Mouse (Mus musculus) heart, embryonic 16.5 days (tissue): Measurements from ENCODE around the gene Zfp622. TPM values are rescaled to one million over a fixed set of nuclear protein-coding genes. Genes with fewer than 3 reads are reported as not detected.
A peak's percentile ranks its signal among the peaks of the same experiment; 100 is the strongest.
"Not testable (repeated sequence)": the region's sequence is repeated elsewhere in the genome, so short reads cannot be mapped to it uniquely, and the experiment has no call there.

Source experiments
- ATAC-seq: fragments of 200-750 bp; cut with Nextera tagmentation; replicated peaks from 2 replicates; pipeline ENCODE4 v1.8.0; 2017; ENCODE audit warnings: moderate number of reproducible peaks; ENCODE audit not compliant: insufficient read depth, low FRiP score; ENCODE audit errors: extremely low read depth
- H3K27ac ChIP-seq: fragments of 300-500 bp; sonication (generic); 2 replicates; pipeline ENCODE4 v1.5.1; 2014; ENCODE audit warnings: mild to moderate bottlenecking, low read length, control low read depth, moderate library complexity
- H3K27me3 ChIP-seq: fragments of 300-500 bp; sonication (generic); 2 replicates; pipeline ENCODE4 v1.6.1; 2014; ENCODE audit warnings: low read length, mixed read lengths; ENCODE audit not compliant: control insufficient read depth, insufficient read depth
- H3K36me3 ChIP-seq: fragments of 300-500 bp; sonication (generic); 2 replicates; pipeline ENCODE4 v1.6.1; 2014; ENCODE audit not compliant: control insufficient read depth, insufficient read depth
- H3K4me1 ChIP-seq: fragments of 300-500 bp; sonication (generic); 2 replicates; pipeline ENCODE4 v1.6.1; 2014; ENCODE audit warnings: low read length, mixed read lengths; ENCODE audit not compliant: control insufficient read depth, insufficient read depth
- H3K4me2 ChIP-seq: fragments of 300-500 bp; sonication (generic); 2 replicates; pipeline ENCODE4 v1.6.1; 2014; ENCODE audit warnings: low read depth, mild to moderate bottlenecking, control low read depth, low read length
- H3K4me3 ChIP-seq: fragments of 300-500 bp; sonication (generic); 2 replicates; pipeline ENCODE4 v1.5.1; 2014; ENCODE audit warnings: mild to moderate bottlenecking, control low read depth, low read length
- H3K9ac ChIP-seq: fragments of 300-500 bp; sonication (generic); 2 replicates; pipeline ENCODE4 v1.6.1; 2014; ENCODE audit warnings: low read length, control low read depth
- H3K9me3 ChIP-seq: fragments of 300-500 bp; sonication (generic); replicated peaks from 2 replicates; pipeline ENCODE4 v1.6.1; 2016; ENCODE audit warnings: low read length; ENCODE audit not compliant: control insufficient read depth
- WGBS: fragments of 180-500 bp; shearing (Covaris S2); extraction: QIAGEN DNeasy Blood & Tissue Kit; methylation state at CpG from one replicate; pipeline ENCODE4 v1.1.7; 2014; 5-methylcytosine and 5-hydroxymethylcytosine counted together
- polyA plus RNA-seq: library from polyadenylated mRNA; unstranded; fragments of >200 nt; fragmentation: Nextera tagmentation; extraction: Ambion mirVana; gene quantifications from 2 replicates; pipeline ENCODE4 v1.2.1, GENCODE M21; 2015

The Zfp622 gene
- polyA plus RNA-seq, 1 experiment from 2014 or later = 16.8 TPM

DNA sequence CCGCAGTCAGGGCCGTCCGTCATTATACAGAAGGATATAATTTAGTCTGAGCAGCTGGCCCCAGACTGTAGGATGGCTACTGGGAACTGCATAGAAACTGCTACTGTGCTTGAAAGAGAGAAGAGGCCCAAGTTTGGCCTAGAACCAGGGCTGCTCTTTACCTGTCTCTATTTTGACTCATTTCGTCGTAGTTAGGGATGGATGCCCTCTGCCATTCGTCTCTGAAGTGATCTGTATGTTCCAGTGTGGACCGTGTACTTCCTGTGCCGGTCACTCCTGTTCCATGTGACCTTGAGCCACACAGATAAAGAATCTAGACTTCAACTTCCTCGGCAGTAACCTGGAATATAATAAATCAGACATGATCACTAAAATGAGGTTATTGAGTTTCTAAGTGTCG lies 26.5 kb upstream of the Zfp622 start:
- peak overlapping the region; percentile 50 for H3K27ac ChIP-seq
- peak overlapping the region; percentile 46; the same call in 1 of the 2 replicates for H3K9ac ChIP-seq
- no peaks in the 10 kb centered on the region for H3K36me3 ChIP-seq

DNA sequence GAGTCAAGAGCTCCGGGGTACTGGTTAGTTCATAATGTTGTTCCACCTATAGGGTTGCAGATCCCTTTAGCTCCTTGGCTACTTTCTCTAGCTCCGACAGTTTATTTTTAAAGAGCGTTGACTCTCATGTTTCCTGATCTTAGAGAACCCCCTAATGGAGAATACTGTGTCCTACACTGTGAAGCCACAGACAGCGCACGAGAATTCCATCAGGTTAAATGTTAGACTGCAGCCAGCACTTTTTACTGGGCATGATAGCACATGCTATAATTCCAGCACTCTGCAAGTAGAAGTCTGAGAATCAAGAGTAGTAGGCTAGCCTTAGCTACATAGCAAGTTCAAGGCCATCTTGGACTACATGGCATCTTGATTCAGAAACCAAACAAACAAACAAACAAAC lies 24.8 kb upstream of the Zfp622 start:
- Histone ChIP-seq H3K27ac (no peak overlapping the region), H3K4me1 (peaks cover 29% of the 10 kb centered on the region), H3K4me3 (no peak overlapping the region), H3K9ac (no peak overlapping the region), H3K36me3 (no peaks in the 10 kb centered on the region), H3K4me2 (no peak overlapping the region), H3K27me3 (no peaks in the 10 kb centered on the region), H3K9me3 (no peaks in the 10 kb centered on the region)
- ATAC-seq = peak; percentile 74
- 19% methylated on average over 5 of the region's 5 CpGs for WGBS

More for the DNA sequence above, 26.5 kb upstream of the Zfp622 start:
- peaks cover 25% of the 10 kb centered on the region for H3K4me1 ChIP-seq
- H3K4me3 ChIP-seq = no peak overlapping the region
- H3K4me2 ChIP-seq = no peak overlapping the region
- H3K27me3 ChIP-seq = no peaks in the 10 kb centered on the region
- 62% methylated on average over 10 of the region's 10 CpGs for WGBS
- no peak for ATAC-seq
- no peaks in the 10 kb centered on the region for H3K9me3 ChIP-seq

DNA sequence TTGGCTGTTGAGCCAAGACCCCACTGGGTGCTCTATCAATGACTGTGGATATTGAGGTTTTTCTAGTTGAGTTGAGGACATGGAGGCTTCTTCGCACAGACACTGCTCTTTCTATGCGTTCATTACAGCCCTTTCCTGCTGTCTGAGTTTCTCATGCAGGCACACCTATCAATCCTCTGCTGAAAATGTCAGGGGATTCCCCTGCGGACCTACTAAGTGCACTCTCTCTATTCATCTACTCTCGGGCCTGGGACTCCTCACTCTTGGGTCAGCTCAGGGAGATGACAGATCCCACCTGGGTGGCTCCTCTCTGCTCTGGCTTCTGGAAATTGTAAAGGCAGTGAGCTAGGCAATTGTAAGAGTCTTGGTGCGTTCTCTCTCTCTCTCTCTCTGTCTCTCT lies 23.9 kb upstream of the Zfp622 start:
- no peak overlapping the region for H3K27ac ChIP-seq
- H3K4me3 ChIP-seq = no peak overlapping the region
- no peaks in the 10 kb centered on the region for H3K9me3 ChIP-seq
- WGBS = 75% methylated on average over 5 of the region's 5 CpGs
- H3K36me3 ChIP-seq = 0 out of 2 replicates have a peak, but pooled peaks cover 3% of the 10 kb centered on the region
- H3K9ac ChIP-seq = no peak overlapping the region
- no peak overlapping the region for H3K4me2 ChIP-seq
- ATAC-seq = no peak
- peaks cover 22% of the 10 kb centered on the region for H3K4me1 ChIP-seq
- no peaks in the 10 kb centered on the region for H3K27me3 ChIP-seq

DNA sequence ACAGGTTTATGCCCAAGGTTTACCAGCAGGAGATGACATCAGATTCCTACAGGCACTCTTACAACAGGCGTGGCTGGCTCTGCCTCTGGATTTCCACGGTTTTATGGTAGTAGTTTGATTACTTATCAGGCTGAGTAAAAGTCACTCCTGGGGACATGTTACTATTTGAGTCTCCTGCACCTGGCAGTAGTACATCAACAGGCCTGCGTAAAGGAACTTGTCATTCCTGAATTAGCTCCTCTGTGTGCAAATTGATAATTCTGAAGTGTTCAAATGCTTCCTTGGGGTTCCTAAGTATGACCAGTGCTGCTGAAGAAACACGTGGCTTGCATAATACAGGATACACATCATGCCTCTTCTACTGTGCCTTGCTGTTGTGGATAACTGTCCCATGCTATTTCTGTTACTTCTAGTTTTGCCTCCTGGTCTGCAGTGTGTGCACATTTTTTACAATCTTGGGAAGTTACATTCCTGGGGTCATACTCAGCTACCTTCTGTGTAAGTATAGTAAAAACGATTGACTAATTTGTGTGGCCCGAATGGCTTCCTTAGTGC lies 17.9 kb upstream of the Zfp622 start:
- no peak; the same call in 1 of the 2 replicates for ATAC-seq
- no peak overlapping the region for H3K4me3 ChIP-seq
- peak overlapping the region; percentile 7; the same call in 1 of the 2 replicates for H3K27ac ChIP-seq
- no peaks in the 10 kb centered on the region for H3K9me3 ChIP-seq
- WGBS = 39% methylated on average over 6 of the region's 6 CpGs
- peaks cover 12% of the 10 kb centered on the region for H3K4me1 ChIP-seq
- no peaks in the 10 kb centered on the region for H3K27me3 ChIP-seq
- peaks cover 9% of the 10 kb centered on the region for H3K36me3 ChIP-seq
- no peak overlapping the region for H3K4me2 ChIP-seq
- H3K9ac ChIP-seq = no peak overlapping the region

DNA sequence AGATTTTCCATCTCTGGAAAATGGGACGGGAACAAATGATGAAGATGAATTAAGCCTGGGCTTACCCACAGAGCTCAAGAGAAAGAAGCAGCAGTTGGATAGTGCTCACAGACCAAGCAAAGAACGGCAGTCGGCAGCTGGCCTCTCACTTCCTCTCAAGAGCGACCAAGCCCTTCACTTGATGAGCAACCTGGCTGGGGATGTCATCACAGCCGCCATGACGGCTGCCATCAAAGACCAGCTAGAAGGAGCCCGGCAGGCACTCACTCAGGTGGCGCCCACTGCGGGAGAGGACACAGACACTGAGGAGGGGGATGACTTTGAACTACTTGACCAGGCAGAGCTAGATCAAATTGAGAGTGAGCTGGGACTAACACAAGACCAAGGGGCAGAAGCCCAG lies 12.6 kb upstream of the Zfp622 start:
- ATAC-seq = no peak

DNA sequence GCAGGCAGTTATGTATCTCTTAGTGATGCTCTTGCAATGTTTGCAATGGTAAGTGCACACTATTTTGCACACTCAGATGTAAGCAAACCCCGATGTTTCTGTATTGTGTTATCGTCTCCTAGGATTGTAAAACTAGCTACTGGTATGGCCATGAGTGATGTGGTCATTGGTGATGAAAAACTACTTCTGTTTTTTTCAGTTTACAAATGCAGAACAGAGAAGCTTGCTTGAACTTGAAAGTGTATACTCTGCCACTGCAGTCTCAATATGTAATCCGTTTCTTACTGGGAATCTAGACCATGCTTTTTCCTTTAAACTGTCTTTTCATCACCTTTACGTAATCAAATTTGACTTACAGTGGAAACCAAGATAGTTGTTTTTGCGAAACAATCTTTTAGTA lies 11.4 kb upstream of the Zfp622 start:
- Histone ChIP-seq H3K4me2 (no peak overlapping the region), H3K27me3 (no peaks in the 10 kb centered on the region), H3K9me3 (no peaks in the 10 kb centered on the region), H3K36me3 (peaks cover 17% of the 10 kb centered on the region), H3K9ac (no peak overlapping the region), H3K4me1 (peaks cover 5% of the 10 kb centered on the region), H3K27ac (no peak overlapping the region), H3K4me3 (no peak overlapping the region)
- 79% methylated on average over 5 of the region's 5 CpGs for WGBS
- ATAC-seq = no peak

More for the DNA sequence above, 12.6 kb upstream of the Zfp622 start:
- Histone ChIP-seq H3K9ac (no peak overlapping the region), H3K4me3 (no peak overlapping the region), H3K27me3 (no peaks in the 10 kb centered on the region), H3K4me2 (no peak overlapping the region), H3K27ac (no peak overlapping the region), H3K36me3 (peaks cover 17% of the 10 kb centered on the region), H3K9me3 (no peaks in the 10 kb centered on the region), H3K4me1 (peaks cover 9% of the 10 kb centered on the region)
- WGBS = 77% methylated on average over 9 of the region's 9 CpGs

DNA sequence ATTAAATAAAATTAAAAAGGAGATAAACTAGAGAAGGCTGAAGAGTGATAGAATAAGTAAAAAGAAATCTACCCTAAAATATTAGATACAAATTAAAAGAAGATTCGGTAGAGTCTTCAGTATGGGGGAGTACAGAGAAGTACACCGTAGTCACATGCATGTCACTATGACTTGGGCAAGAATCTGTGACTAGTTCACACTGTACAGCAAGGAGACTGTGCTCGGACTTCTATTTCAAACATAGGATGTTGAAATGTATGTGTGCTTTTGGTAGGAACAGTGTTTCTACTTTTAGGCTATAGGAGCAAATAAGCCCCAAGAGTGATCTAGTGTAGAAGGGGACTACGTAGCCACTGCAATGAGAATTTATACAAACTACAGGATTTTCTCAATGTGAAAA lies 9.8 kb upstream of the Zfp622 start:
- Histone ChIP-seq H3K4me3 (no peak overlapping the region), H3K9ac (no peak overlapping the region), H3K36me3 (peaks cover 17% of the 10 kb centered on the region), H3K4me2 (no peak overlapping the region), H3K9me3 (no peaks in the 10 kb centered on the region), H3K27ac (no peak overlapping the region), H3K27me3 (no peaks in the 10 kb centered on the region), H3K4me1 (peaks cover 5% of the 10 kb centered on the region)
- 93% methylated on average over 4 of the region's 4 CpGs for WGBS
- no peak for ATAC-seq

DNA sequence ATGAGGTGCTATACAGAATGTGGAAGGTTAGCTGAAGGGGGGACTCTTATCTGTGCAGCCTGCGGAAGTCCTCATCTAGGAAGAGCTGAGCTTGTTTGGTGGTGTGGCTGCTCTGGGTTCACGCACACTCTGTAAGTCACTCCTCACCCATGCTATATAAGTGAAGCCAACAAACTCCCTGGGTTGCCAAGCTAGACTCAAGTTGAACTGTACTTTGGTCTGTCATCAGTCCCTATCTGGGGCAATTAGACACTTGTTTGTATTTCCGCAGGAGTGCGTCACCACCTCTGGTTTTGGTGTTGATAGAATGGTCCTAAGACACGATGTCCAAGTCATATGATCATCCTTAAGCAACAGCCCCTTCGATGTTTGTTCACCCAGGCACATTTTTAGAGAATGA lies 8.4 kb upstream of the Zfp622 start:
- no peak overlapping the region for H3K4me3 ChIP-seq
- ATAC-seq = no peak; the same call in 1 of the 2 replicates
- H3K4me1 ChIP-seq = peaks cover 5% of the 10 kb centered on the region
- H3K27ac ChIP-seq = no peak overlapping the region
- WGBS = 39% methylated on average over 6 of the region's 6 CpGs
- H3K27me3 ChIP-seq = no peaks in the 10 kb centered on the region
- H3K36me3 ChIP-seq = peaks cover 13% of the 10 kb centered on the region
- H3K4me2 ChIP-seq = no peak overlapping the region
- no peak overlapping the region for H3K9ac ChIP-seq
- no peaks in the 10 kb centered on the region for H3K9me3 ChIP-seq

DNA sequence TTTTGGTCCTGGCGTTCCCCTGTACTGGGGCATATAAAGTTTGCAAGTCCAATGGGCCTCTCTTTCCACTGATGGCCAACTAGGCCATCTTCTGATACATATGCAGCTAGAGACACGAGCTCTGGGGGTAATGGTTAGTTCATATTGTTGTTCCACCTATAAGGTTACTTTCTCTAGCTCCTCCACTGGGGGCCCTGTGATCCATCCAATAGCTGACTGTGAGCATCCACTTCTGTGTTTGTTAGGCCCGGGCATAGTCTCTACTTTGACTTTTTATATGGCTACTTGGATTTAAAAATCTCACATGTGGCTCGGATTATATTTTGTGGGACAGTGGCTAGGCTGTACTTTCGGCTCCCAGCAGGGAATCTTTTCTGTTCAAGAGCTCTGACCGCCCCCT lies 552 bp upstream of the Zfp622 start:
- peak; percentile 1; the same call in 1 of the 2 replicates for ATAC-seq

More for the DNA sequence above, 552 bp upstream of the Zfp622 start:
- H3K4me3 ChIP-seq = peak overlapping the region; percentile 90
- WGBS = 14% methylated on average over 6 of the region's 6 CpGs
- not testable (repeated sequence) for H3K27me3 ChIP-seq, H3K9me3 ChIP-seq
- H3K4me1 ChIP-seq = peaks cover 14% of the 10 kb centered on the region
- H3K36me3 ChIP-seq = peaks cover 11% of the 10 kb centered on the region
- H3K4me2 ChIP-seq = peak overlapping the region; percentile 66
- H3K9ac ChIP-seq = peak overlapping the region; percentile 87
- peak overlapping the region; percentile 86 for H3K27ac ChIP-seq
